16 mouse cellular contexts compared by ENCODE assay signal in genomic region chr15:36948866-36949546, GRCm38 (mm10). TPM values are rescaled to one million over a fixed set of nuclear protein-coding genes. Genes with fewer than 3 reads are reported as not detected.
DNase-seq lines count a peak whose midpoint lies in the region; ATAC-seq and TF ChIP-seq lines count a peak whose summit lies in the region.
"Had no signal": no experiment of that assay in that cellular context is flagged by ENCODE, and none has a peak within 500 bp of the region (broad histone marks: within the 10 kb centered on the region; RNA-seq: fewer than 3 reads in every experiment).

No protein-coding gene starts in this region.

- no peak for TF ChIP-seq POLR2A in testis, adult 2 months (IDR thresholded peaks at IDR 0.05; ENCODE audit: control insufficient read depth, low read depth, low read length)

- H3K4me2 ChIP-seq in lung, embryonic 15.5 days = peak overlapping the region; percentile 27
- H3K4me2 ChIP-seq: embryonic facial prominence, embryonic 12.5 days; forebrain, embryonic 15.5 days; heart, embryonic 13.5 days; hindbrain, embryonic 15.5 days had no signal

- no peak overlapping the region for H3K9ac ChIP-seq in lung, embryonic 15.5 days
- H3K9ac ChIP-seq: embryonic facial prominence, embryonic 12.5 days; forebrain, embryonic 15.5 days; heart, embryonic 13.5 days; hindbrain, embryonic 15.5 days had no signal

- 61% methylated on average over 22 of the region's 22 CpGs for WGBS in lung, embryonic 15.5 days

- no peak for DNase-seq in lung, postnatal 25 days (ENCODE audit: low spot score)
- no peak for DNase-seq in testis, postnatal 10 days (ENCODE audit: low spot score)
- DNase-seq in lung, postnatal 10 days = peak; percentile 42
- DNase-seq in thymus, postnatal 4 days = no peak
- DNase-seq: adrenal gland, postnatal 10 days; cerebellum, adult 9-10 months; gastrocnemius, postnatal 36 days; heart, adult 11 months; heart, postnatal 36 days had no signal

- H3K27me3 ChIP-seq in lung, embryonic 15.5 days = no peaks in the 10 kb centered on the region
- H3K27me3 ChIP-seq in testis, adult 2 months (ENCODE audit: control insufficient read depth, insufficient read depth, low read length) = no peaks in the 10 kb centered on the region
- H3K27me3 ChIP-seq: embryonic facial prominence, embryonic 12.5 days; forebrain, embryonic 15.5 days; heart, embryonic 13.5 days; hindbrain, embryonic 15.5 days had no signal

- TF ChIP-seq CTCF in testis, adult 2 months (IDR thresholded peaks at IDR 0.05; ENCODE audit: control insufficient read depth, insufficient read depth, insufficient replicate concordance, low read depth, low read length) = no peak

- H3K4me1 ChIP-seq in lung, embryonic 15.5 days = no peaks in the 10 kb centered on the region
- H3K4me1 ChIP-seq in testis, adult 2 months (ENCODE audit: control insufficient read depth, insufficient read depth, low read length) = peaks cover 3% of the 10 kb centered on the region; the same call in 1 of the 2 replicates

- no peaks in the 10 kb centered on the region for H3K36me3 ChIP-seq in lung, embryonic 15.5 days
- no peaks in the 10 kb centered on the region for H3K36me3 ChIP-seq in testis, adult 2 months (ENCODE audit: control insufficient read depth, insufficient read depth, low read length)
- H3K36me3 ChIP-seq: embryonic facial prominence, embryonic 12.5 days; forebrain, embryonic 15.5 days; G1E; heart, embryonic 13.5 days; hindbrain, embryonic 15.5 days had no signal

- peak; percentile 55; the same call in 1 of the 2 replicates for ATAC-seq in lung, embryonic 15.5 days (ENCODE audit: borderline replicate concordance, extremely low read depth, low FRiP score, low TSS enrichment)
- ATAC-seq: forebrain, embryonic 15.5 days had no signal

- no peaks in the 10 kb centered on the region for H3K9me3 ChIP-seq in lung, embryonic 15.5 days
- H3K9me3 ChIP-seq: embryonic facial prominence, embryonic 12.5 days; forebrain, embryonic 15.5 days; G1E; heart, embryonic 13.5 days; hindbrain, embryonic 15.5 days had no signal

- no peak overlapping the region for H3K27ac ChIP-seq in lung, embryonic 15.5 days
- no peak overlapping the region for H3K27ac ChIP-seq in testis, adult 2 months (ENCODE audit: control insufficient read depth, insufficient read depth, low read depth, low read length)
- H3K27ac ChIP-seq: embryonic facial prominence, embryonic 12.5 days; forebrain, embryonic 15.5 days; heart, embryonic 13.5 days; hindbrain, embryonic 15.5 days had no signal

- no peak overlapping the region for H3K4me3 ChIP-seq in lung, embryonic 15.5 days
- H3K4me3 ChIP-seq in testis, adult 2 months (ENCODE audit: control insufficient read depth, low read depth, low read length) = peak overlapping the region; percentile 81
- H3K4me3 ChIP-seq: embryonic facial prominence, embryonic 12.5 days; forebrain, embryonic 15.5 days; heart, embryonic 13.5 days; hindbrain, embryonic 15.5 days had no signal

RNA-seq across cellular contexts. Expression of gene Zfp706, which starts 58.6 kb away (rescaled TPM):
- 418 and 443 TPM in 2 replicates for polyA plus RNA-seq in lung, embryonic 15.5 days (2015; fragmentation: Nextera tagmentation; extraction: Ambion mirVana)
- polyA plus RNA-seq in testis, adult 2 months (2012; rRNA removed) = 74.4 and 74.7 TPM in 2 replicates
